Mouse (Mus musculus): ENCODE data around the gene Tns2. TPM values are rescaled to one million over a fixed set of nuclear protein-coding genes. Genes with fewer than 3 reads are reported as not detected.
"Not testable (repeated sequence)": the region's sequence is repeated elsewhere in the genome, so short reads cannot be mapped to it uniquely, and the experiment has no call there.

Gene Tns2
- 10 to 100 TPM; 58.7 to 59.5 TPM for total RNA-seq (2021)
- long read RNA-seq, experiment 1, full-length matches to known transcripts = 5 of 23 reads
- long read RNA-seq, experiment 1, partial matches to known transcripts = 10 of 23 reads
- long read RNA-seq, experiment 1, other reads (novel, unspliced or antisense) = 8 of 23 reads
- long read RNA-seq, experiment 2, full-length matches to known transcripts = 10 of 33 reads
- long read RNA-seq, experiment 2, partial matches to known transcripts = 16 of 33 reads
- long read RNA-seq, experiment 2, other reads (novel, unspliced or antisense) = 7 of 33 reads

DNA sequence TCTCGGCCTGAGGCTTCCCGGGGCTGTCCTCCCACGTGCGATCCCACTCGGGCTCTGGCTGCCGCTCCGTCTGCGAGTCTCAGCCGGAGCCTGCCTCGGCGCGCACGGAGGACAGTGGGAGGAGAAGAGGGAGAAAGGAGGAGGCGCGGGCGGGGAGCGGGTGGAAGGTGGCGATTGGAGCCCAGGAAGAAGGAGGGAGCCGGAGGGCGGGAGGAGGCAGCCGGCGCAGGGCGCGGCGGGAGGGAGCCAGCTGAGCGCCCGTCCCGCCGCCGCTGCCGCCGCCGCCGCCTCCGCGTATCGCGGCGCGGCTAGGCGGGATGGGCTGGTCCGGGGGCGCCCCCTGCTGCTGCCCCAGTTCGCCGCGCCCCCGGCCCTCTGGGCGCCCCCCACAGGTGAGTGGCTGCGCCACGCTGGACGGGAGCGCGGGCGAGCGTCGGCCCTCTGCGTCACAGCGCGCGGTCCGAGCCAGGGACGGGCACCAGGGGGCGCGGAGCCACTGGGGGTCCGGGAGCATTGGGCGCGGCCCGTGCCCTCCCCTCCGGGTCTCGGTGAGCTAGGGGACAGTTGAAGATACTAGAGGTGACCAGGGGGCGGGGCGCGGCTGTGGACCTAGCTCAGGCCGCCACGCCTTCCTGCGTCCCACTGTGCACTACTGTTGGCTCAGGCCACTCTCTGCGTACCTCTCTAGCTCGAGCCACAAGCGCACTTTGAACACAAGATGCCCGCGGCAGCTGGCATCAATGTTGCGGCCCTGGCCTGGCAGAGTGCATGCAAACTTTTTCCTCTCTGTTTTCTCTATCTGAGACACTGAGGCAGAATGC lies at the start of gene Tns2:
Gene Tns2, plus strand, starts transcription at position 253 of the 821 bp plus-strand sequence.
- peak in 1 of 2 experiments; percentile 88 for DNase-seq (ENCODE audit: low spot score in 2 of 2)

DNA sequence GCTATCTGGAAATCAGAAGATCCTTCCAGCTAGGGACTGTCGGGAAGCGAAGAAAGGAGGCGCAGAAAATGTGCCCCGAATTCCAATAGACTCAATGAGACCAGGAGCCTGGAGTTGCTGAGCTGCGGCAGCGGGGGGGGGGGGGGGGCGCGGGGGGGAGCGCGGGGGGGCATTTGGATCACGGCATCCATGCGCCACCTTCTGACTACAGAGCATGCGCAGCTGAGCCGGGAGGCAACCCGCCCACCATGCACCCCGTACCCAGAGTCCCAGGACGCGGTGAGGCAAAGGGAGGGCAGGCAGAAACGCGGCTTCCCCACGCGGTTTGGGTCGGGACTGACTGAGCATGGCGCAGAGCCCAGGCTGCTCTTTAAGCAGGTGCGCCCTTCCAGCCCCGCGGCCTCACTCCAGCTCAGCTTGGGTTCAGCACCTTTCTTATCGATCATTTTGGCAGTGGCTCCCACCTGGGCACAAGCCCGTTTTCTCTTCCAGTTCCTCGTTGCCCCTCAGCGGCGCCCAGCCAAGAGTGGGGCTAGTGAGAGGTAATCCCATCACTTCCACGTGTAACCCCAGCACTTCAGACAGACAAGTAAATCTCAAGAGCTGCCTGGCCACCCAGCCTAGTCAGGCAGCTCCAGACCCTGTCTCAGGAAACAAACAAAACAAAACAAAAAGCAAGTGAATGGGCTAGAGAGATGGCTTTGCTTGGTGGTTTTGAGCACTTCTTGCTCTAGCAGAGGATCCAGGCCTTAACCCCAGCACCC lies 48.1 kb upstream of the Tns2 start:
- DNase-seq (ENCODE audit: low spot score in 2 of 2) = peak in 1 of 2 experiments; percentile 31

DNA sequence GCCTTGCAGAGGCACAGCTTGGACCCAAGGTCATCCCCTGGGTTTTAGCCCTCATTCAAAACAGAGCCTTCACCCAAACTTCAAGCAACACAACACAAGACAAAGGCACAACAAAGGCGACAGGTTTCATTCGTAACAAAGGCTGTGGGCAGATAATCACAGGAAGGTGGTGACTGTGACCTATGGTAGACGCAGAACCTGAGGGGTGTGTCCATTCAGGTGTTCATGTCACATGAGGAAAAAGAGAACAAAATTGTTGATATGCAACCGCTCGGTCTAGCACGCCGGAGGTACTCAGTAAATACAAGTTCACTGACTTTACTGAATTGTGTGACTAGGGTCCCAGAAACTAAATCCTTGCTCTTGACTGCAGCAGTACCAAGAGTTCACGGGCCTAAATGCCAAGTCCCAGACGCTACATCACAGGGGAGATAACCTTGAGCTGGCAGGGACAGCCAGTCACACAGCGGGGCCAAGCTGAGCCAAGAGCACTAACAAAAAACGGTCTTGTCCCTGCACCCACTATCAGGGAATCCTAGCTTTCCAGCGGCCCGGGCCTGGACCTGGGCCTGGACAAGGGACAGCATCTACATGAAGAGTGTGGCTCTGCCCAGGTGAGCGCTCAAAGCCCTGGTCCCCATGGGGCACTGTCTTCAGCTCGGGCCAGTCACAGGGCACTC lies 43.6 kb upstream of the Tns2 start:
- no peak for DNase-seq (ENCODE audit: low spot score in 2 of 2)

DNA sequence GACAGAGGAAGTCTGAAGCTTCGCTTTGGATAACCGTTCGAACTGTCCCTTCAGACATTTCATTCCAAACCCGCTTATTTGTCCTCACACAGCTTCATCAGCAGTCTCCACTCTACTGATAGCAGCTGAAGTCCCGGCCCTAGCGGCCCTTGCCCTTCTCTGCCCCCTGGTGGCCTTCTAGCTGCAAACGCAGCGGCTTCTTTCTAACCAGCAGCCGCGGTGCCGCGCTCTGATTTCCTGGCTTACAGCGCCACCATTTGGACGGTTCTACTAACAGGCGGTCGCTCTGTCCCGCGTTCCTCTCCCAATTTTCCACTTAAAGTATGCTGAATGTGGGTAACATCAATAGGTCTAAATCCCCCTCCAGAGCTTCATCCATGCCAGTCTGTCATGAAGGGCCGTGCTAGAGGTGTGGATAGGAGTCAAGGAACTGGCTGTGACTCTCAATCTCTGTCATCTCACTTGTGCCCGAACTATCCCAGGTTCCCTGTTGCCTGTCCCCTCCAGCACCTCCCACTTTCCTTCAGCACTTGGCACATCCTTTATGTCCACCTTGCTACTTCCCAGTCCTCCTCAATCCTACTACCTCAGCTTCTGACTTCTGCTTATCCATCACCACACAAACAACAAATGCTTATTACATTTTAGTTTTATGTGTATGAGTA lies 34.4 kb upstream of the Tns2 start:
- DNase-seq (ENCODE audit: low spot score in 2 of 2) = peak; percentile 91 to 95

DNA sequence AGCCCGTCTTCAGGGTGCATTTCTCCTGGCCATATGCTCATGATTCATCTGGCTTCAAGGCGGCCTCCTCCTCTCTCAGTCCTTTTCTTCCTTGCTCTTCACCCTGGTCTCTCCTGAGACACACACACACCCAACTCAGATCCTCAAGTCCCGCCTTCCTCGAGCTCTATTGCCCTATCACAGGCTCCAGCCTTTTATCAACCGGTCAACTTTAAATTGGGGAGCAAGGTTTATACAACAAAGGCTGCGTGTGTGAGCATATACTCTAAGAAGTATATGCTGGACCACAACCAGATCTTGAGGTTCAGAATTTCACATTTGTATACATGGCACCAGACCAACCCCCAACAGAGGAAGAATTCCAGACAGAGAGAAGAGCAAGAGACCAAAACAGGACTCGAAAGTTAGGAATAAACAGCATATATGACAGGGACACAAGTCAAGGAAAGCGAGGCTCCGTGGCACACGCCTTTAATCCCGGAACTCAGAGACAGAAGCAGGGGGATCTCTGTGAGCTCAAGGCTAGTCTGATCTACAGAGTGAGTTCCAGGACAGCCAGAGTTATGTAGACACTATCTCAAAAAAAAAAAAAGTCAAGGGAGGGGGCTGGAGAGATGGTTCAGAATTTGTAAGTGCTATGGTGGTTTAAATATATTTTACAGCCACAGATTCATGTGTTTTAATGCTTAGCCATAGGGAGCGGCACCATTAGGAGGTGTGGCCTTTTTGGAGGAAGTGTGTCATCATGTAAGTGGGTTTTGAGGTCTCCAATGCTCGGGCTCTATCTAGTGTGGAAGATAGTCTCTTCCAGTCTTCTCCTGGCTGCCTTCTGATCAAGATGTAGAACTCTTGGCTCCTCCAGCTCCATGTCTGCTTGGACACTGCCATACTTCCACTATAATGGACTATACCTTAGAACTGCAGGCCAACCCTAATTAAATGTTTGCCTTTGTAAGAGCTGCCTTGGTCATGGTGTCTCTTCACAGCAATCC lies 29.4 kb upstream of the Tns2 start:
- no peak for DNase-seq (ENCODE audit: low spot score in 2 of 2)

DNA sequence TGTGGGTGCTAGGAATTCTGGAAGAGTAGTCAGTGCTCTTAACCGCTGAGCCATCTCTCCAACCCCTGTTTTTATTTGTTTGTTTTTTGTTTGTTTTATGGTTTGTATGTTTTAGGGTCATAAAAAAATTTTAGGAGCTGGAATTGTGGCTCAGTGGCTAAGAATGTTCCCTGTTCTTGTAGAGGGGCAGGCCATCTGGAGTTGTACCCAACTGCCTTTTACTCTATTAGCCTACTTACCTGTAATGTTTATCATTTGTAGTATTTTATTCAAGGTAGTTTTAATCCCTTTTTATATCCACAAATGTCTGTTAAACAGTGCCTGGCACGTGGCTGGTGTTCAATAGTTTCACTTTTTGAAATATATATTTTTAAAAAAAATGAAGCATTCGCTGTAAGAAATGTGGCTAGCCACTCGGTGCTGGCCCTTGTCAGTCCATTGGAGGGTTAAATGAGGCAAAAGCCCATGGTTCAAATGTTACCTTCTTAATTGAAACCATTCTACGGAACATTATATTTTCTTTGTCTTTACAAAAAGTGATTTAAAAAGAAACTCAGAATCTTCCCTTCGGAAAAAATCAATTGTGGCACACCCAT lies 27.2 kb upstream of the Tns2 start:
- DNase-seq (ENCODE audit: low spot score in 2 of 2) = no peak

DNA sequence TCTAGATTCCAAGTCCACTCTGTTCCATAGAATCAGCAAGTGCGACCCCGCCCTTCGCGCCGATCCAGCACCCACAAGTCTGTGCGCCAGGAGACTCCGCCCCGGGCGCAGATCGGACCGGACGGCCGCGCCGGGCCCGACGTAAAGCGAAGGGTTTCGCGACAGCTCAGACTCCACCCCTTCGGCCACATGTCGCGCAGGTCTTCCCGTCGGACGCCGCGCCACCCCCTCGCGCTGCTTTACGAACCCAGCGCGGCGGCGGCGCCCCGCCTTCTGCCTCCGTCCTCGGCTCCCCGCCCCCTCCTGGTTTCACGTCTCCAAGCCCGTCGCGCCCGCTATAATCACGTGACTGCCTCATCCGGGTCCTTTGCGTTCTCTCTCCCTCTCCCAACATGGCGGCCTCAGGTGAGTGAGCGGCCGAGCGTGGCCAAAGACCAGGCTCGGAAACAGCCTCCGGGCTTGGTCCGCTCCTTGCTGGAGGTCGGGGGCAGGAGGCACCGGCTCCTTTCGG lies 26.6 kb upstream of the Tns2 start, which contains the start of gene Eif4b:
Gene Eif4b, plus strand, starts transcription at position 215 of the 511 bp plus-strand sequence.
- peak; percentile 99 to 100 for DNase-seq (ENCODE audit: low spot score in 2 of 2)

DNA sequence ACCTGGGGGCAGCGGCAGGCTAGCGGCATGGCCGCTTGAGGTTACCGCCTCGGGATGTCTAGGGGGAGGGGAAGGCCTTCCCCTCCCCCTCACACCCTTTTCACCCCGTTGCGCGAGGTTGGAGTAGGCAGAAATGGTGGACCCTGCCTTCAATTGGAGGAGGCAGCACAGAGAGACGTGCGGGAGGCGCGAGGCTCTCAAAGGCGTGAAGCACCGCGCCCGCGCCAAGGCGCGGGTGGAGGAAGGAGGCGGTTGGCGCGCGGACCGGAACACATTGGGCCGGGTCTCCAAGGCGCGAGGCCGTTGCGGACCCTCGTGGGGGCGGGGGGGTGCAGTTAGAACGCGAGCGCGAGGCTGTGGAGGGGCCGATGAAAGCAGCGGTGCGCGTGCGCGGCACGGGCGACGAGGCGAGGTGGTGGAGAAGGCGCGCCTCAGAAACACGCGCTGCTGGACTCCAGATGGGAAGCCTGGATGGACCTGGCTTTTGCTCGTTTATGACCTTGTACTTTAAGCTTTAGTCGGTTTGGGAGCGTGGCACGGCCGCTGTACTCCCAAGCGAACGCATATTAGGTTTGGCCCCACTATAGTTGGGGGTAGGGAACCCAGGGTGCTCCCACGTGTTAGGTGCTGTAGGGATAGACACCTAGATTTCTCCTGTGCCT lies 26.0 kb upstream of the Tns2 start:
- peak; percentile 33 to 71 for DNase-seq (ENCODE audit: low spot score in 2 of 2)

DNA sequence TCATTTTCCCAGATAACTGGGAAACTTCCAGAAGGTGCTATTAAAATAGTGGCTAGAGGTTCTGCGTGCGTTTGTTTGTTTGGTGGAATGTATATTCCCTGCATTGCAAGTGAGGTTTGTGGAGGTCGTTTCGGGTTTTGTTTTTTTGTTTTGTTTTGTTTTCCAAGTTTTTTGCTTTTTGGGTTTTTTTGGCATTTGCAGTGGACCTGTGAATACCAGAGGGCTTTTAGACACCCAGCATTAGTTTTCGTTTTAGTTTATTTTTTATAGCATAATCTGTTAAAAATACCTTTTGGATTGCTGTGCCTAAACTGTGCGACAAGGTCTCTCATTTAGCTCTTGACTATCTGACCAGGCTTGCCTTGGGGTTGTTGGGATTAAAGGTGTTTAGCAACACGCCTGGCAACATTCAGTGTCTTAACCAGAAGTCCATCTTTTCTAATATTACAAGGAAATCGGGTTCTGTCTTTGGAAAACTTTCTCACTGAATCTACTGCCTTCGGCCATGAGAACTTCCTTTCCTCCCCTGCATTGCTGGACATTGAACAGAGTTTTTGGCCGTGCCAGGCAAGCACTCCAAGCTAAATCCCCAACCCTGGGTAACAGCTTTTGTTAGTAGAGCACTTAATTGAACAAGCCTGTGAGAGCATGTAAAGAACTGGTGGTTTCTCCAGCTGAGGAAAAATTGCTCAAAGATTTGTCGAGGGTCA lies 25.2 kb upstream of the Tns2 start:
- DNase-seq (ENCODE audit: low spot score in 2 of 2) = no peak

DNA sequence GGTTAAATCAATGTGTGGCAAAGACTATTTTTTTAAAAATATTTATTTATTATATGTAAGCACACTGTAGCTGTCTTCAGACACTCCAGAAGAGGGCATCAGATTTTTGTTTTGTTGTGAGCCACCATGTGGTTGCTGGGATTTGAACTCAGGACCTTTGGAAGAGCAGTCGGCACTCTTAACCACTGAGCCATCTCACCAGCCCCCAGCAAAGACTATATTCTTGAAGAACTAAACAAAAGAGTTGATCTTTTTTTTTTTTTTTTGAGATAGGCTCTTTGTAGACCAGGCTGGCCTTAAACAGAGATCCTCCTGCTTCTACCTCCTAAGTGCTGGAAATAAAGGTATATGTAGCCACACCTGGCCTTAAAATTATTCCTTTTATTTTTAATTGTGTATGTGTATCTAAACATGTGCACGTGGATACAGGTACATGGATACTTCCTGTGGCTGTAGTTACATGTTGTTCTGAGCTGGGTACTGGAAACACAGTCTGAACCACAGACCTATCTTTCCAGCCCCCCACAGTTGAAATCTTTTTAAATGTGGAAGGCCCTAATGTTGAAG lies 23.0 kb upstream of the Tns2 start:
- DNase-seq (ENCODE audit: low spot score in 2 of 2) = no peak

DNA sequence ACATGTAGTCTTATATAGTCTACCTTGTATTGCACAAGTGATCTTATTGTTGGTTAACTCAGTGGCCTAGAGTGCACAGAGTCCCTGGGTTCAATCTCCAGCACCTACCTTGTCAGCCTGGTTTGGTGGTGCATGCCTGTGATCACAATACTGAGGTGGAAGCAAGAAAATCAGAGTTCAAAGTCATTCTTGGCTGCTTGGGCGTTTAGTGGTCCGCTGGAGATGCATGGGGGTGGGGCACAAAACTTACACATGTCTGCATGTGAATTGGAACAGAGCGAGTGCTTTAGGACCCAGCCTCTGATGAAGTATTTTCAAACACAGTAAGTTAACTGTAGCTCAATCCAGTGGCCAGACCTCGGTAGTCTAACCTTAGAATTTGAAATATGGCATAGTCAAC lies 21.0 kb upstream of the Tns2 start:
- no peak for DNase-seq (ENCODE audit: low spot score in 2 of 2)

DNA sequence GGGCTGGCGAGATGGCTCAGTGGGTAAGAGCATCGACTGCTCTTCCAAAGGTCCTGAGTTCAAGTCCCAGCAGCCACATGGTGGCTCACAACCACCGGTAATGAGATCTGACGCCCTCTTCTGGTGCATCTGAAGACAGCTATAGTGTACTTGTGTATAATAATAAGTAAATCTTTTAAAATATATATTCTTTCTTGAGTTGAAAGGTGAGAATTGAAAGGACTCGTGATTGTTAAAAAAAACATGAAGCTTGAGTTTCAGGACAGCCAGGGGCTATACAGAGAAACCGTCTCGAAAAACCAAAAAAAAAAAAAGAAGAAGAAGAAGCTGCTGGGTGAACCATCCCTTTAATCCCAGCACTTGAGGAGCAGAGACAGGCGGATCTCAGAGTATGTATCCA lies 20.3 kb upstream of the Tns2 start:
- not testable (repeated sequence) for DNase-seq (ENCODE audit: low spot score in 2 of 2)

DNA sequence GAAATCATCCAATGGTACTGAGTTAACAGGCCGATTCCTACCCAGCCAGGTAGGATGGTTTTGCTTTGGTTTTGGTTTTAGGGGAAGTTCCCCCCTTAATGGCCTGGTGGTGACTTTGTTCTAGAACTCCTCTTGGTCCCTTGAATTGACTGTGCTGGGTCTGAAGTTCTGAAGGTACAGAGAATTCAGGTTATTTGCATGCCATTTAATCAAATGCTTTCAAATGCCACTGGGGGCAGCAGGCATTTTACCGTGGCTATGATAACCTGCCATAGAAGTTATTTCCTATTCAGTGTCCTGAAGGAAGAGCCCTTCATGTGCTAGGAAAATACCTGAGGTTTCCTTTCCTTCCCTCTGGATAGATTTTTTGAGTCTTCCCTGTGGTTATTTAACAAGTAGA lies 19.8 kb upstream of the Tns2 start:
- no peak for DNase-seq (ENCODE audit: low spot score in 2 of 2)

DNA sequence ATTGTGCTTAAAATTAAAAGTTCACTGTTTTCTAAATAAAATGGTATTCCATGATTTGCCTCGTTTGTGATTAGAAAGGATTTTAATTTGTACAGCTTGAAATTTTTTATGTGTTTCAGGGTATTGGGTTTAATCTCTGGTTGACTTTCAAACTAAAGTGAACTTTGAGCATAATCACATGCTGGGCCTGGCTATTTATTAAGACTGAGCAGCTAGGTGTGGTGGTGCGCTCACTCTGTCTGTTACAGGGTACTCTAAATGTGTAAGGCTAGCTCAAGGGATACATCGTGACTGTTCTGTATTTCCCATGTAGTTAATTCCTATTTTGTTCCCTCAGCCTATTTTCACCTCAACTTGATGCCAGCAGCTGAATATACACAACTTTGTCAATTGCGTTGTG lies 18.1 kb upstream of the Tns2 start:
- DNase-seq (ENCODE audit: low spot score in 2 of 2) = no peak

DNA sequence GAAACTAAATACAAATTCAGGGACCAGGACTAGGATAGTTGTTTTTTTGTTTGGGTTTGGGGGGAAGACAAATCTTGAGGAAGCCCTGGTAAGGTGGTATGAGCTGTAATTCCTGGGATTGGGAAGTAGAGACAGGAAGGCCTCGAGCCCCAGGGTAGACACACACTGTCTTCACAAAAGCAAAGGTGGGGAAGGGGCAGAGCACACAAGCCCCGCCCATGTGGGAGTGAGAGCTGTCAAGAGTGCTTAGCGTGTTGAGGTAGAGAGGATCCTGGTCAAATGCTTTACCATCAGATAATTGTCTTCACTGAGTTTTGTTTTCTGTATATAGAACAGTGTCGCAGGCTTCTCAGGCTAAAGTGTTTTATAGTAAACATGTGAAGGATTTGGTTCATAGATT lies 17.2 kb upstream of the Tns2 start:
- no peak for DNase-seq (ENCODE audit: low spot score in 2 of 2)

DNA sequence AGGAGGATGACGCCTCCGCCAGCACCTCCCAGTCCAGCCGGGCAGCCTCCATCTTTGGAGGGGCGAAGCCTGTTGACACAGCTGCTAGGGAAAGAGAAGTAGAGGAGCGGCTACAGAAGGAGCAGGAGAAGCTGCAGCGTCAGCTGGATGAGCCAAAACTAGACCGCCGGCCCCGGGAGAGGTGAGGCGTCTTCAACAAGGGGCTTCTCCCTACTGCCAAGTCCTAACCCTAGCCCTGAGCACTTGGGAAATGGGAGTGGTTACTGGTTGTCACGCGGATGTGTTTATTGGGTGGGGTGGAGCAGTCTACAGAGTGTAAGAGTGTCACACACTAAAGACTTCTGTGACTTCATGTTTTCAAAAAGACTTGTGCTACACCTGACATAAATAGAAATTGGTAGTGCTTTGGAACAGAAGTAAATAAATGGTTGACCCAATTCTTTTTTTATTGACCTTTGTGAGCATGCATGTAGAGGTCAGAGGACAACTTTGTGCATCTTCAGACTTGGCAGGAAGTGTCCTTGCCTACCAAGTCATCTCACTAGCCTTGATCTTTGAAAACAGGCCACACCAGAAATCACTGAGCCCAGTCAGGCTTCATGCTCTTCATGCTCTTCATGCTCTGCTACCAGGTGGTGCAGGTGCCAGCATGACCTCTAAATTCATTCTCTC lies 10.2 kb upstream of the Tns2 start:
- DNase-seq (ENCODE audit: low spot score in 2 of 2) = no peak
